Mouse (Mus musculus) brain, embryonic 14.5 days (tissue): ENCODE measurements at regions not wholly inside any gene's neighbourhood (a gene's known extent, or its start where the extent isn't known, plus 50 kb on each side); places are given as distances from the start of the nearest gene placed in this dataset.
A peak's percentile ranks its signal among the peaks of the same experiment; 100 is the strongest.

ENCODE experiments used
- DNase-seq: peaks from one replicate; pipeline ENCODE4 v3.0.0-alpha.2; 2011; ENCODE audit warnings: low read depth
- CTCF ChIP-seq: fragments of 200-500 bp; IDR thresholded peaks from 2 replicates; pipeline ENCODE4 v1.5.1; 2012; ENCODE audit warnings: inconsistent platforms, mild to moderate bottlenecking, moderate library complexity, borderline replicate concordance; ENCODE audit not compliant: insufficient read depth, insufficient read length; ENCODE audit errors: extremely low read depth
- POLR2A ChIP-seq: fragments of 200-500 bp; IDR thresholded peaks from 2 replicates; pipeline ENCODE4 v1.6.1; 2012; ENCODE audit warnings: mild to moderate bottlenecking, inconsistent platforms, borderline replicate concordance; ENCODE audit not compliant: poor library complexity, insufficient read depth, insufficient read length, severe bottlenecking; ENCODE audit errors: extremely low read depth

DNA sequence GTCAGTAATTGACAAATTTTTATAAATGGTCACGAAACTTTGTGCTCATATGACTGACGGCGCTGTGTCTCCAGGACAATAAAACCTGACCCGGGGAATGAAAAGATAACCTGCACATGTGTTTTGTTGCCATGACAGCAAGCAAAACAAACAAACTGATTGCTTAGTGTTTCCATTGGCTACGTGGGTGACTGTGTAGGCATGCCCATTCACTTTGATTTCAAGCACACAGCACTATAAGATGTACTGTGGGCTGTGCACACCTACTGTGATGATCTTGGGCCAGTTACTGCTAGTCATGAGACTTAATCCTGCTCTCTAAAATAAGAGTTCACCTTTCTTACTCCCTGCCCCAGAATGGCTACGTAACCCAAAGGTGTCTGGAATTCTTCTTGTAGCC, 225.4 kb downstream of the Rnf144b start:
- DNase-seq: no peak
- TF ChIP-seq CTCF (no peak), POLR2A (no peak)

- peak; percentile 94 for DNase-seq
- TF ChIP-seq POLR2A (no peak), CTCF (peak; percentile 95)
Observed at GRCm38 (mm10) chr13:47348517-47349145, 226.2 kb downstream of the Rnf144b start.

- TF ChIP-seq POLR2A (no peak), CTCF (no peak)
- DNase-seq: peak; percentile 62
Observed at GRCm38 (mm10) chr13:47354446-47354845, 232.0 kb downstream of the Rnf144b start.

DNA sequence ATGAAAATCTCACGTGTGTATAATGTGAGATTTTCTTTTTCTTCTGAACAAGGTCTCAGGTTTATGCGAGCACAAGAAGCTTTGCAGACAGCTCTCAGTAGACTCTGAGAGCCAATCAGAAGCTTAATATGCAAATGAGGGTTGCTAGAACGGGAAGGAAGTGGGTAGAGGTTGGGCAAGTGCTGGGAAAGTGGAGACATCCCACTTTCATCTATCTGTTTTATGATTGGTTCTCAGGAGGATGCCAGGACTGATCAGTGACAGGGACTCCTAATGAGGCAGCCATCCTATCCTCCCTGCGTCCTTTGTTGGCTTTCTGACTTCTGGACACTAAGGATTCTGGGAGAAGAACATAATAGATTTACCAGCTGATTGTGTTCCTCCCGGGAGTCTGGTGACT, 232.7 kb downstream of the Rnf144b start:
- TF ChIP-seq CTCF: no peak
- no peak for TF ChIP-seq POLR2A

GRCm38 (mm10) chr13:47358986-47359385, 236.5 kb downstream of the Rnf144b start:
- peak; percentile 28 for DNase-seq
- TF ChIP-seq CTCF: no peak
- no peak for TF ChIP-seq POLR2A

More for the DNA sequence above, 232.7 kb downstream of the Rnf144b start:
- DNase-seq: peak; percentile 32

GRCm38 (mm10) chr13:47365776-47366175, 243.3 kb downstream of the Rnf144b start:
- no peak for TF ChIP-seq CTCF
- no peak for TF ChIP-seq POLR2A
- DNase-seq: peak; percentile 53

GRCm38 (mm10) chr13:47368041-47368823, 245.8 kb downstream of the Rnf144b start:
- peak; percentile 68 for DNase-seq
- no peak for TF ChIP-seq CTCF

DNA sequence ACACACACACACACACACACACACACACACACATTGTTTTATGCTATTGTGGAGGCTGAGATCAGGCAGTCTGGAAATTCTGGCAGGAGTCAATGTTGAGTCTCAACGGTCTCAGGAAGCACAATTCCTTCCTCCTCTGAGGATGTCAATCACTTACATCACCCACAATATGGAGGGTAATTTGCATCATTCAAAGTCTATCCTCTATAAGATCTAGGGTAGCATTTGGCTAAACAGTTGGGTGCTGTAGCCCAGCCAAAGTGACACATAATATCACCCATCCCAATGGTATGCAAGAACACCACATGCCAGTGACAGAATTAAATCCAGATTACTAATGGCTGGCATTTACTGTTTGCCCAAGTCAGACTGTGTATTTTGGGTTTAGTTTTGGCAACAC, 252.1 kb downstream of the Rnf144b start:
- DNase-seq: peak; percentile 88
- TF ChIP-seq POLR2A: no peak
- no peak for TF ChIP-seq CTCF

GRCm38 (mm10) chr13:47391023-47391422, 268.6 kb downstream of the Rnf144b start:
- no peak for TF ChIP-seq POLR2A
- no peak for TF ChIP-seq CTCF
- no peak for DNase-seq

DNA sequence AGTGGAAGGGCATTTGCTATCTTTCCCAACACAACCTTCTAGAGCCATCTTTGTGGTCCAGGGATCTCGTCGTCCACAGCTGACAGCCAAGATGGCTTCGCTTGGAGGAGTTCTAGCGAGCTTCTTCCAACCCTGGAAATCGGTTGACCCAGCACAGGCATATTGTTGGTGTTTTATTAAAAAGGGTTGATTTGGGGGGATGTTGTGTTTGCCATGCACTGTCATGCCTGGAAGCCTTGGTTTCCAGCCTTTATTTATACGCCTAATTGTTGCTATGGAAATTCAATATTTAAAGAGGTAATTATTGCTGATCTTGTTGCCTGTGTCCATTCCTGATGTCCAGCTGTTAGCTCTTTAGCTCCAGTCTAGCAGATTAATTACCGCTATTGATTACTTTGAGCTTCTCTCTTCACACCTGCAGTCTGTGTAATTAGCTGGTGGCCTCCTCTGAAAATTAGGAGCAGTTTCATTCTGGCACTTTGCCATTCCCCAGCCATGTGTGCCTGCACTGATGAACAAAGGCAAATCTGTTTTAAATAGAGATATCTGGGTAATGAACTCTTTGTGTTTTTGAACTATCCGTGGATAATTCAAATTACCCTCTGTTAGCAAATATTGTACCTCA, 275.4 kb downstream of the Rnf144b start:
- DNase-seq: peak; percentile 93
- no peak for TF ChIP-seq CTCF
- TF ChIP-seq POLR2A: no peak

- DNase-seq: peak; percentile 39
- no peak for TF ChIP-seq POLR2A
- no peak for TF ChIP-seq CTCF
Observed at GRCm38 (mm10) chr13:47398976-47399375, 276.5 kb downstream of the Rnf144b start.
